Mouse (Mus musculus) limb, embryonic 14.5 days (tissue): ENCODE measurements around the gene Aak1. TPM values are rescaled to one million over a fixed set of nuclear protein-coding genes. Genes with fewer than 3 reads are reported as not detected.

ENCODE experiments used
- ATAC-seq: fragments of 200-750 bp; cut with Nextera tagmentation; 2 replicates; pipeline ENCODE4 v1.8.0; 2017; ENCODE audit warnings: low read depth, moderate number of reproducible peaks, moderate TSS enrichment; ENCODE audit not compliant: low FRiP score
- DNase-seq: peaks from one replicate; pipeline ENCODE4 v3.0.0-alpha.2; 2015; ENCODE audit warnings: low spot score
- H3K27ac ChIP-seq: fragments of 300-500 bp; sonication (generic); replicated peaks from 2 replicates; pipeline ENCODE4 v1.5.1; 2014; ENCODE audit warnings: low read depth, mild to moderate bottlenecking, low read length, moderate library complexity, mixed read lengths
- H3K27me3 ChIP-seq: fragments of 300-500 bp; sonication (generic); 2 replicates; pipeline ENCODE4 v1.6.1; 2014; ENCODE audit warnings: low read length, mixed read lengths; ENCODE audit not compliant: control insufficient read depth, insufficient read depth
- H3K36me3 ChIP-seq: fragments of 300-500 bp; sonication (generic); 2 replicates; pipeline ENCODE4 v1.6.1; 2014; ENCODE audit warnings: mild to moderate bottlenecking, low read length, moderate library complexity, mixed read lengths; ENCODE audit not compliant: control insufficient read depth, insufficient read depth
- H3K4me1 ChIP-seq: fragments of 300-500 bp; sonication (generic); 2 replicates; pipeline ENCODE4 v1.6.1; 2014; ENCODE audit warnings: antibody characterized with exemption, low read length, mixed read lengths; ENCODE audit not compliant: control insufficient read depth, insufficient read depth
- H3K4me2 ChIP-seq: fragments of 300-500 bp; sonication (generic); replicated peaks from 2 replicates; pipeline ENCODE4 v1.6.1; 2014; ENCODE audit warnings: low read depth, mild to moderate bottlenecking, low read length, moderate library complexity; ENCODE audit not compliant: severe bottlenecking
- H3K4me3 ChIP-seq: fragments of 300-500 bp; sonication (generic); replicated peaks from 2 replicates; pipeline ENCODE4 v1.5.1; 2014; ENCODE audit warnings: low read length
- H3K9ac ChIP-seq: fragments of 300-500 bp; sonication (generic); 2 replicates; pipeline ENCODE4 v1.6.1; 2014; ENCODE audit warnings: mild to moderate bottlenecking, low read depth, low read length, moderate library complexity; ENCODE audit not compliant: severe bottlenecking
- H3K9me3 ChIP-seq: fragments of 300-500 bp; sonication (generic); 2 replicates; pipeline ENCODE4 v1.6.1; 2016; ENCODE audit warnings: low read length; ENCODE audit not compliant: control insufficient read depth
- POLR2A ChIP-seq: fragments of 200-500 bp; IDR thresholded peaks from 2 replicates; pipeline ENCODE4 v1.8.0; 2012; ENCODE audit warnings: inconsistent platforms, mild to moderate bottlenecking, moderate library complexity, borderline replicate concordance; ENCODE audit not compliant: insufficient read depth, insufficient read length; ENCODE audit errors: extremely low read depth
- WGBS: fragments of 180-500 bp; shearing (Covaris S2); extraction: QIAGEN DNeasy Blood & Tissue Kit; methylation state at CpG from one replicate; pipeline ENCODE4 v1.1.7; 2014; 5-methylcytosine and 5-hydroxymethylcytosine counted together
- polyA plus RNA-seq, 2 experiments: library from polyadenylated mRNA; depleted of rRNA in 1 of 2; stranded (reverse) in 1 of 2; unstranded in 1 of 2; fragments of >200 nt; fragmentation: Nextera tagmentation in 1 of 2; extraction: Ambion mirVana in 1 of 2; gene quantifications; 2 replicates each; pipeline versions ENCODE4 v1.2.1 to v1.2.3; 2012 to 2014

The Aak1 gene
- polyA plus RNA-seq, 2 experiments = 19.8 to 24.7 TPM

GRCm38 (mm10) chr6:86996629-86997307 lies 147.5 kb downstream of the Aak1 start:
- TF ChIP-seq POLR2A = no peak
- Histone ChIP-seq H3K9ac (no peak overlapping the region), H3K9me3 (no peaks in the 10 kb centered on the region), H3K27ac (no peak overlapping the region), H3K27me3 (no peaks in the 10 kb centered on the region), H3K36me3 (peaks cover 33% of the 10 kb centered on the region), H3K4me3 (no peak overlapping the region), H3K4me1 (no peaks in the 10 kb centered on the region), H3K4me2 (no peak overlapping the region)
- ATAC-seq (no peak), DNase-seq (no peak)
- WGBS = 84% methylated on average over 5 of the region's 5 CpGs

GRCm38 (mm10) chr6:86997360-86997759 lies 148.0 kb downstream of the Aak1 start:
- ATAC-seq (no peak), DNase-seq (no peak)
- H3K4me2 ChIP-seq = no peak overlapping the region
- no peaks in the 10 kb centered on the region for H3K4me1 ChIP-seq
- no peak overlapping the region for H3K27ac ChIP-seq
- H3K4me3 ChIP-seq = no peak overlapping the region
- H3K9me3 ChIP-seq = no peaks in the 10 kb centered on the region
- no peak overlapping the region for H3K9ac ChIP-seq
- H3K36me3 ChIP-seq = peaks cover 29% of the 10 kb centered on the region
- no peak for TF ChIP-seq POLR2A
- WGBS = 93% methylated on average over 6 of the region's 6 CpGs
- H3K27me3 ChIP-seq = no peaks in the 10 kb centered on the region

- H3K36me3 ChIP-seq = peaks cover 20% of the 10 kb centered on the region
- H3K4me2 ChIP-seq = no peak overlapping the region
- ATAC-seq (no peak), DNase-seq (no peak)
- no peak overlapping the region for H3K4me3 ChIP-seq
- no peaks in the 10 kb centered on the region for H3K9me3 ChIP-seq
- H3K4me1 ChIP-seq = no peaks in the 10 kb centered on the region
- TF ChIP-seq POLR2A = no peak
- H3K27me3 ChIP-seq = no peaks in the 10 kb centered on the region
- H3K27ac ChIP-seq = 0 out of 2 replicates have a peak overlapping the region, but pooled peaks have one; percentile 21
- H3K9ac ChIP-seq = no peak overlapping the region
- 92% methylated on average over 6 of the region's 6 CpGs for WGBS
Observed at GRCm38 (mm10) chr6:87001995-87002394, 152.7 kb downstream of the Aak1 start.

- H3K4me3 ChIP-seq = no peak overlapping the region
- H3K4me1 ChIP-seq = no peaks in the 10 kb centered on the region
- DNase-seq (peak; percentile 87), ATAC-seq (peak; percentile 68)
- TF ChIP-seq POLR2A = no peak
- H3K9me3 ChIP-seq = no peaks in the 10 kb centered on the region
- 48% methylated on average over 8 of the region's 8 CpGs for WGBS
- H3K36me3 ChIP-seq = peaks cover 14% of the 10 kb centered on the region
- no peak overlapping the region for H3K4me2 ChIP-seq
- no peaks in the 10 kb centered on the region for H3K27me3 ChIP-seq
- H3K9ac ChIP-seq = no peak overlapping the region
- H3K27ac ChIP-seq = 0 out of 2 replicates have a peak overlapping the region, but pooled peaks have one; percentile 21
Observed at GRCm38 (mm10) chr6:87002521-87003055, 153.3 kb downstream of the Aak1 start.

GRCm38 (mm10) chr6:87004099-87004498 lies 154.8 kb downstream of the Aak1 start:
- no peak for TF ChIP-seq POLR2A
- ATAC-seq (no peak), DNase-seq (no peak)
- Histone ChIP-seq H3K9me3 (no peaks in the 10 kb centered on the region), H3K4me2 (no peak overlapping the region), H3K27ac (no peak overlapping the region), H3K4me3 (no peak overlapping the region), H3K9ac (no peak overlapping the region), H3K27me3 (no peaks in the 10 kb centered on the region), H3K4me1 (no peaks in the 10 kb centered on the region), H3K36me3 (0 out of 2 replicates have a peak, but pooled peaks cover 2% of the 10 kb centered on the region)
- WGBS = 67% methylated on average over 2 of the region's 2 CpGs

- DNase-seq (peak; percentile 13), ATAC-seq (no peak)
- no peak overlapping the region for H3K27ac ChIP-seq
- H3K4me1 ChIP-seq = 0 out of 2 replicates have a peak, but pooled peaks cover 5% of the 10 kb centered on the region
- H3K4me2 ChIP-seq = no peak overlapping the region
- H3K36me3 ChIP-seq = no peaks in the 10 kb centered on the region
- no peak overlapping the region for H3K4me3 ChIP-seq
- no peaks in the 10 kb centered on the region for H3K9me3 ChIP-seq
- no peak overlapping the region for H3K9ac ChIP-seq
- TF ChIP-seq POLR2A = no peak
- H3K27me3 ChIP-seq = no peaks in the 10 kb centered on the region
Observed at GRCm38 (mm10) chr6:87005577-87005976, 156.3 kb downstream of the Aak1 start.
